Mouse (Mus musculus): ENCODE measurements around the gene Tmprss7.

- TF ChIP-seq POLR2A (IDR thresholded peaks at IDR 0.05; ENCODE audit: low read depth, low read length) (no peak), CTCF (IDR thresholded peaks at IDR 0.05; ENCODE audit: extremely low read depth, insufficient read length, insufficient replicate concordance, low read depth, low read length) (no peak)
Observed at GRCm38 (mm10) chr16:45658248-45658647, 35.2 kb downstream of the Tmprss7 start.

All from small intestine, adult 2 months (tissue).